Comparison of ENCODE assay signal across 30 mouse cellular contexts in the genomic region with DNA sequence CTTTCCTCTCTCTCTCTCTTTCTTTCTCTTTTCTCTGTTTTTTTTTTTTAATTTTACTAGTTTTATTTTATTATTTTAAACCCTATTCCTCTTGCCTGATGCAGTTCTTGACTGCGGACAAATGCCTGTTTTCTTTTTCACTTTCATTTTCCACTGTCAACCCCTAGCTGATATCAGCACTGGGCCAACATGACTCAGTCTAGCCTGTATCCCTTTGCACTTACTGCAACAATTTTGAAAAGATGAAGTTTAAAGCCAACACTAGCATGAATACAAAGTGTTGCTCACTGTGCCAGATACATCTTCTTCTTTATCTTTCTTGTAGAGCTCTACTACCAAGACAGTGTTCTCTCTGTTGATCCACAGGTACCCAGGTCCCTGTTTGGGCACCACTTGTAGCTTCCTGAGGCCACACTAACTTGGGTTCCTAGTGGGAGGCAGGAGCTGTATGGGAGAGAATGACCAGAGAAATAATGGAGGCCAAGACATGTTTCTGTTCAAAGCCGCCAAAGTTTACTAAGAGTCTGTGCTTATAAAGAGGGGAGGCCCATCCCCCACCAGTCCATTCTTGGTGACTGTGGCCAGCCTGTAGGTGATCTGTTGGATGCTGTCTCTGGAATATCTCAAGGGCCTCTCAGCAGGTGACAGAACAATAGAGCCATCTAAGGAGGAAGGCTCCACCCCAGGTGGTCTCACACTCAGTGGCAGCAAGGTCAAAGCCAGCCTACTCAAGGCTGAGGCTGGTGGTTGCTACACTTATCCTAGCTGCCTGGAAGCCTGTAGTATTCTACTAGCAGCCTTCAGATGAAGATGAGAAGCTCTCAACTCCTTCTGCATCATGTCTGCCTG. TPM values are rescaled to one million over a fixed set of nuclear protein-coding genes. Genes with fewer than 3 reads are reported as not detected.
DNase-seq lines count a peak whose midpoint lies in the region; ATAC-seq and TF ChIP-seq lines count a peak whose summit lies in the region.
"Had no signal": no experiment of that assay in that cellular context is flagged by ENCODE, and none has a peak within 500 bp of the region (broad histone marks: within the 10 kb centered on the region; RNA-seq: fewer than 3 reads in every experiment).

No protein-coding gene starts in this region.

- intact Hi-C loops in left cerebral cortex, adult 2 months (cut with DNase I), result no loop called here

- no peak for TF ChIP-seq CTCF in left cerebral cortex, adult 2 months (IDR thresholded peaks at IDR 0.05)

- no peak overlapping the region for H3K4me3 ChIP-seq in midbrain, embryonic 11.5 days (ENCODE audit: low read depth, low read length)
- no peak overlapping the region for H3K4me3 ChIP-seq in midbrain, embryonic 14.5 days (replicated peaks; ENCODE audit: low read depth, low read length)
- H3K4me3 ChIP-seq in left cerebral cortex, adult 2 months, result no peak overlapping the region
- no peak overlapping the region for H3K4me3 ChIP-seq in midbrain, embryonic 15.5 days
- H3K4me3 ChIP-seq: forebrain, embryonic 13.5 days; hindbrain, embryonic 13.5 days; liver, embryonic 12.5 days; neural tube, embryonic 13.5 days had no signal

- H3K27ac ChIP-seq in midbrain, embryonic 11.5 days (ENCODE audit: low read depth, low read length), result no peak overlapping the region
- no peak overlapping the region for H3K27ac ChIP-seq in midbrain, embryonic 14.5 days (replicated peaks; ENCODE audit: low read depth, low read length)
- H3K27ac ChIP-seq in left cerebral cortex, adult 2 months, result no peak overlapping the region
- H3K27ac ChIP-seq in midbrain, embryonic 15.5 days, result no peak overlapping the region
- H3K27ac ChIP-seq: forebrain, embryonic 13.5 days; hindbrain, embryonic 13.5 days; liver, embryonic 12.5 days; neural tube, embryonic 13.5 days; stomach, postnatal 0 days had no signal

- no peak overlapping the region for H3K4me2 ChIP-seq in midbrain, embryonic 11.5 days
- no peak overlapping the region for H3K4me2 ChIP-seq in midbrain, embryonic 14.5 days (ENCODE audit: low read length)
- H3K4me2 ChIP-seq in midbrain, embryonic 15.5 days, result no peak overlapping the region
- H3K4me2 ChIP-seq: forebrain, embryonic 13.5 days; heart, embryonic 11.5 days; hindbrain, embryonic 13.5 days; liver, embryonic 12.5 days; neural tube, embryonic 13.5 days had no signal

- H3K9ac ChIP-seq in midbrain, embryonic 11.5 days (ENCODE audit: low read length), result no peak overlapping the region
- H3K9ac ChIP-seq in midbrain, embryonic 14.5 days (replicated peaks; ENCODE audit: low read length), result no peak overlapping the region
- H3K9ac ChIP-seq in midbrain, embryonic 15.5 days, result no peak overlapping the region
- H3K9ac ChIP-seq: forebrain, embryonic 13.5 days; hindbrain, embryonic 13.5 days; liver, embryonic 12.5 days; liver, postnatal 0 days; neural tube, embryonic 13.5 days had no signal

- no peaks in the 10 kb centered on the region for H3K36me3 ChIP-seq in midbrain, embryonic 11.5 days (ENCODE audit: control insufficient read depth, insufficient read depth, low read length)
- no peaks in the 10 kb centered on the region for H3K36me3 ChIP-seq in midbrain, embryonic 14.5 days (ENCODE audit: control insufficient read depth, insufficient read depth, low read length)
- no peaks in the 10 kb centered on the region for H3K36me3 ChIP-seq in midbrain, embryonic 15.5 days (replicated peaks)
- H3K36me3 ChIP-seq: hindbrain, embryonic 13.5 days; liver, embryonic 12.5 days; neural tube, embryonic 13.5 days had no signal

- no peaks in the 10 kb centered on the region for H3K9me3 ChIP-seq in midbrain, embryonic 11.5 days (ENCODE audit: control insufficient read depth, low read length)
- no peaks in the 10 kb centered on the region for H3K9me3 ChIP-seq in midbrain, embryonic 14.5 days (ENCODE audit: control insufficient read depth, low read length)
- no peaks in the 10 kb centered on the region for H3K9me3 ChIP-seq in midbrain, embryonic 15.5 days
- H3K9me3 ChIP-seq: forebrain, embryonic 13.5 days; hindbrain, embryonic 13.5 days; liver, embryonic 12.5 days; neural tube, embryonic 13.5 days had no signal

- H3K27me3 ChIP-seq in midbrain, embryonic 11.5 days (ENCODE audit: control insufficient read depth, insufficient read depth, low read length), result no peaks in the 10 kb centered on the region
- no peaks in the 10 kb centered on the region for H3K27me3 ChIP-seq in midbrain, embryonic 14.5 days (ENCODE audit: control insufficient read depth, insufficient read depth, low read length)
- no peaks in the 10 kb centered on the region for H3K27me3 ChIP-seq in midbrain, embryonic 15.5 days (replicated peaks)
- H3K27me3 ChIP-seq: neural tube, embryonic 13.5 days had no signal

- 89% methylated on average over 2 of the region's 2 CpGs for WGBS in midbrain, embryonic 11.5 days
- 94% methylated on average over 2 of the region's 2 CpGs for WGBS in midbrain, embryonic 14.5 days
- 97% methylated on average over 2 of the region's 2 CpGs for WGBS in midbrain, embryonic 15.5 days

- ATAC-seq in midbrain, embryonic 11.5 days (ENCODE audit: low FRiP score), result no peak
- ATAC-seq in midbrain, embryonic 14.5 days (ENCODE audit: low FRiP score, low TSS enrichment), result no peak
- ATAC-seq in inflammation-experienced regulatory T-cells, adult 6 months, result peak; percentile 39
- ATAC-seq in midbrain, embryonic 15.5 days (replicated peaks), result no peak
- ATAC-seq: forebrain, embryonic 13.5 days; liver, embryonic 12.5 days; liver, postnatal 0 days had no signal

- peak; percentile 44 for DNase-seq in midbrain, embryonic 11.5 days (ENCODE audit: low spot score, missing footprints)
- DNase-seq in midbrain, embryonic 14.5 days, result no peak
- DNase-seq in NIH3T3 (ENCODE audit: low read depth), result peak; percentile 47
- DNase-seq in left cerebral cortex, adult 2 months (ENCODE audit: extremely low spot score in 1 of 2, low spot score in 2 of 2), result no peak
- no peak for DNase-seq in ovary, postnatal 10 days (ENCODE audit: low spot score)
- DNase-seq: adrenal gland, postnatal 14 days; cerebellum, adult 11 months; cerebellum, adult 9-10 months; cerebellum, postnatal 36 days; gastrocnemius, postnatal 25 days; heart, adult 18-20 months; heart, postnatal 4 days; kidney, adult 11 months; kidney, postnatal 14 days; left cerebral cortex, postnatal 4 days; liver, postnatal 0 days; lung, postnatal 4 days; retina, postnatal 1 day; right cerebral cortex, postnatal 14 days; spleen, adult 18-20 months; thymus, adult 18-20 months; thymus, postnatal 25 days had no signal

- H3K4me1 ChIP-seq in midbrain, embryonic 11.5 days (ENCODE audit: control insufficient read depth, insufficient read depth, low read length), result no peaks in the 10 kb centered on the region
- H3K4me1 ChIP-seq in midbrain, embryonic 14.5 days (ENCODE audit: control insufficient read depth, insufficient read depth, low read length), result no peaks in the 10 kb centered on the region
- H3K4me1 ChIP-seq in midbrain, embryonic 15.5 days, result no peaks in the 10 kb centered on the region
- H3K4me1 ChIP-seq: forebrain, embryonic 13.5 days; hindbrain, embryonic 13.5 days; liver, embryonic 12.5 days; neural tube, embryonic 13.5 days had no signal

RNA-seq across cellular contexts. Expression of gene Mdfic, which starts 5.2 kb away (rescaled TPM):
- polyA plus RNA-seq in midbrain, embryonic 11.5 days (2014; fragmentation: Nextera tagmentation; extraction: Ambion mirVana), result 7.0 and 7.7 TPM in 2 replicates
- 0.86 and 1.1 TPM in 2 replicates for polyA plus RNA-seq in midbrain, embryonic 14.5 days (2014; fragmentation: Nextera tagmentation; extraction: Ambion mirVana)
- polyA plus RNA-seq in inflammation-experienced regulatory T-cells, adult 6 months (2017; shearing (Covaris generic)), result 10 to 100 TPM; 19.5 to 28.0 (median 21.3) TPM
- 1 to 10 TPM; 3.0 to 3.7 TPM for total RNA-seq in left cerebral cortex, adult 2 months (2021)
- polyA plus RNA-seq in midbrain, embryonic 15.5 days (2015; fragmentation: Nextera tagmentation; extraction: Ambion mirVana), result 1.0 and 1.2 TPM in 2 replicates

Comparison
In these comparisons a context has a peak if more than half of its experiments do, and no peak if none do; other contexts are left out.
1. DNase-seq: peak in midbrain, embryonic 11.5 days (single experiment) and NIH3T3 (single experiment); none in midbrain, embryonic 14.5 days (single experiment), left cerebral cortex, adult 2 months (0 of 2) and ovary, postnatal 10 days (single experiment).